Mouse (Mus musculus) B cell, adult 67 days (primary cell): ENCODE measurements around the gene Topaz1. TPM values are rescaled to one million over a fixed set of nuclear protein-coding genes. Genes with fewer than 3 reads are reported as not detected.

Experiments
- total RNA-seq, 2 experiments: library from RNA; stranded (reverse); gene quantifications; 4 replicates each; pipeline ENCODE4 v1.2.4; 2023

Topaz1 gene
- total RNA-seq: not detected

GRCm38 (mm10) chr9:122747060-122747459 lies at the start of gene Topaz1:
TSS of gene Topaz1 (plus strand) at chr9:122747346.

GRCm38 (mm10) chr9:122805053-122805844 lies 58.1 kb downstream of the Topaz1 start, which contains the start of gene Tcaim:
TSS of gene Tcaim (plus strand) at chr9:122805539.

GRCm38 (mm10) chr9:122843760-122844159 lies 96.6 kb downstream of the Topaz1 start, which contains the start of gene Gm35549:
TSS of gene Gm35549 (minus strand) at chr9:122844035.

Other genes with a start within 250 kb of the Topaz1 start
- gene Tcaim, start 58.2 kb downstream of the Topaz1 start, total RNA-seq: 10 to 100 TPM; 16.0 to 24.8 TPM
- not detected for gene Gm35549, start 96.7 kb downstream of the Topaz1 start, total RNA-seq
- gene Zfp445, start 118.7 kb downstream of the Topaz1 start, total RNA-seq: 100 to 1,000 TPM; 142 to 152 TPM
- 1 to 10 TPM; 3.9 to 6.3 TPM for gene Zkscan7, start 138.3 kb downstream of the Topaz1 start, total RNA-seq
- not detected for gene Zfp105, start 175.7 kb downstream of the Topaz1 start, total RNA-seq
- gene 1110059G10Rik, start 203.7 kb downstream of the Topaz1 start, total RNA-seq: 10 to 100 TPM; 44.6 to 48.4 TPM
- gene Kif15, start 203.7 kb downstream of the Topaz1 start, total RNA-seq: 1 to 10 TPM; 4.1 to 5.6 TPM